Mouse (Mus musculus): ENCODE results near the gene Serpina9. TPM values are rescaled to one million over a fixed set of nuclear protein-coding genes. Genes with fewer than 3 reads are reported as not detected.

The Serpina9 gene
- polyA plus RNA-seq, 1 experiment: 0.13 TPM

- Histone ChIP-seq H3K27ac (ENCODE audit: insufficient read depth, low read depth, low read length) (no peak overlapping the region), H3K27me3 (ENCODE audit: control insufficient read depth, insufficient read depth, low read length) (no peaks in the 10 kb centered on the region), H3K4me1 (ENCODE audit: control insufficient read depth, insufficient read depth, insufficient read length, low read length) (0 out of 2 replicates have a peak, but pooled peaks cover 3% of the 10 kb centered on the region), H3K36me3 (ENCODE audit: control insufficient read depth, insufficient read depth, low read length) (no peaks in the 10 kb centered on the region), H3K4me3 (ENCODE audit: low read depth, low read length) (no peak overlapping the region)
- WGBS: 81% methylated on average over 8 of the region's 8 CpGs
- TF ChIP-seq POLR2A (IDR thresholded peaks at IDR 0.05; ENCODE audit: low read depth, low read length) (no peak), CTCF (IDR thresholded peaks at IDR 0.05; ENCODE audit: extremely low read depth, insufficient read length, insufficient replicate concordance, low read depth, low read length) (no peak)
Observed at GRCm38 (mm10) chr12:104045713-104046112, 32.2 kb upstream of the Serpina9 start.

- 66% methylated on average over 7 of the region's 7 CpGs for WGBS
- no peak within 1 kb of the TSS for H3K4me3 ChIP-seq (ENCODE audit: low read depth, low read length)
- TF ChIP-seq POLR2A (IDR thresholded peaks at IDR 0.05; ENCODE audit: low read depth, low read length) (no peak), CTCF (IDR thresholded peaks at IDR 0.05; ENCODE audit: extremely low read depth, insufficient read length, insufficient replicate concordance, low read depth, low read length) (no peak)
Observed at GRCm38 (mm10) chr12:104044343-104044742, 30.8 kb upstream of the Serpina9 start, which contains the start of gene Serpina12. Gene Serpina12 (minus strand): TSS chr12:104044443.

GRCm38 (mm10) chr12:104042753-104043152 lies 29.2 kb upstream of the Serpina9 start:
- H3K36me3 ChIP-seq (ENCODE audit: control insufficient read depth, insufficient read depth, low read length): no peaks in the 10 kb centered on the region
- 90% methylated on average over 2 of the region's 2 CpGs for WGBS
- no peak for TF ChIP-seq POLR2A (IDR thresholded peaks at IDR 0.05; ENCODE audit: low read depth, low read length)
- TF ChIP-seq CTCF (IDR thresholded peaks at IDR 0.05; ENCODE audit: extremely low read depth, insufficient read length, insufficient replicate concordance, low read depth, low read length): no peak
- no peak overlapping the region for H3K27ac ChIP-seq (ENCODE audit: insufficient read depth, low read depth, low read length)
- H3K4me1 ChIP-seq (ENCODE audit: control insufficient read depth, insufficient read depth, insufficient read length, low read length): 0 out of 2 replicates have a peak, but pooled peaks cover 3% of the 10 kb centered on the region
- H3K4me3 ChIP-seq (ENCODE audit: low read depth, low read length): no peak overlapping the region
- H3K27me3 ChIP-seq (ENCODE audit: control insufficient read depth, insufficient read depth, low read length): no peaks in the 10 kb centered on the region

More at GRCm38 (mm10) chr12:104044343-104044742, 30.8 kb upstream of the Serpina9 start, which contains the start of gene Serpina12:
- Histone ChIP-seq H3K27me3 (ENCODE audit: control insufficient read depth, insufficient read depth, low read length) (no peaks in the 10 kb centered on the region), H3K36me3 (ENCODE audit: control insufficient read depth, insufficient read depth, low read length) (no peaks in the 10 kb centered on the region), H3K27ac (ENCODE audit: insufficient read depth, low read depth, low read length) (no peak within 1 kb of the TSS), H3K4me1 (ENCODE audit: control insufficient read depth, insufficient read depth, insufficient read length, low read length) (0 out of 2 replicates have a peak, but pooled peaks cover 3% of the 10 kb centered on the region)

- H3K27ac ChIP-seq (ENCODE audit: insufficient read depth, low read depth, low read length): no peak overlapping the region
- H3K4me1 ChIP-seq (ENCODE audit: control insufficient read depth, insufficient read depth, insufficient read length, low read length): 0 out of 2 replicates have a peak, but pooled peaks cover 3% of the 10 kb centered on the region
- TF ChIP-seq POLR2A (IDR thresholded peaks at IDR 0.05; ENCODE audit: low read depth, low read length) (no peak), CTCF (IDR thresholded peaks at IDR 0.05; ENCODE audit: extremely low read depth, insufficient read length, insufficient replicate concordance, low read depth, low read length) (no peak)
- H3K27me3 ChIP-seq (ENCODE audit: control insufficient read depth, insufficient read depth, low read length): no peaks in the 10 kb centered on the region
- H3K4me3 ChIP-seq (ENCODE audit: low read depth, low read length): no peak overlapping the region
- 75% methylated on average over 6 of the region's 6 CpGs for WGBS
- H3K36me3 ChIP-seq (ENCODE audit: control insufficient read depth, insufficient read depth, low read length): no peaks in the 10 kb centered on the region
Observed at GRCm38 (mm10) chr12:104041401-104041800, 27.8 kb upstream of the Serpina9 start.

GRCm38 (mm10) chr12:104038181-104038580 lies 24.6 kb upstream of the Serpina9 start:
- Histone ChIP-seq H3K4me1 (ENCODE audit: control insufficient read depth, insufficient read depth, insufficient read length, low read length) (no peaks in the 10 kb centered on the region), H3K27me3 (ENCODE audit: control insufficient read depth, insufficient read depth, low read length) (no peaks in the 10 kb centered on the region), H3K4me3 (ENCODE audit: low read depth, low read length) (no peak overlapping the region), H3K36me3 (ENCODE audit: control insufficient read depth, insufficient read depth, low read length) (no peaks in the 10 kb centered on the region), H3K27ac (ENCODE audit: insufficient read depth, low read depth, low read length) (no peak overlapping the region)
- WGBS: 88% methylated on average over 7 of the region's 7 CpGs
- TF ChIP-seq CTCF (IDR thresholded peaks at IDR 0.05; ENCODE audit: extremely low read depth, insufficient read length, insufficient replicate concordance, low read depth, low read length) (no peak), POLR2A (IDR thresholded peaks at IDR 0.05; ENCODE audit: low read depth, low read length) (no peak)

- WGBS: 100% methylated on average over 1 of the region's 1 CpGs
- H3K27ac ChIP-seq (ENCODE audit: insufficient read depth, low read depth, low read length): no peak overlapping the region
Observed at GRCm38 (mm10) chr12:104033752-104034151, 20.2 kb upstream of the Serpina9 start.

GRCm38 (mm10) chr12:104029986-104030385 lies 16.4 kb upstream of the Serpina9 start:
- peak; percentile 63; the same call in 1 of the 2 replicates for TF ChIP-seq CTCF (IDR thresholded peaks at IDR 0.05; ENCODE audit: extremely low read depth, insufficient read length, insufficient replicate concordance, low read depth, low read length)
- TF ChIP-seq POLR2A (IDR thresholded peaks at IDR 0.05; ENCODE audit: low read depth, low read length): no peak
- Histone ChIP-seq H3K27ac (ENCODE audit: insufficient read depth, low read depth, low read length) (no peak overlapping the region), H3K4me1 (ENCODE audit: control insufficient read depth, insufficient read depth, insufficient read length, low read length) (no peaks in the 10 kb centered on the region), H3K27me3 (ENCODE audit: control insufficient read depth, insufficient read depth, low read length) (no peaks in the 10 kb centered on the region; the same call in 1 of the 2 replicates), H3K4me3 (ENCODE audit: low read depth, low read length) (no peak overlapping the region), H3K36me3 (ENCODE audit: control insufficient read depth, insufficient read depth, low read length) (no peaks in the 10 kb centered on the region)
- WGBS: 33% methylated on average over 8 of the region's 8 CpGs

More at GRCm38 (mm10) chr12:104033752-104034151, 20.2 kb upstream of the Serpina9 start:
- Histone ChIP-seq H3K36me3 (ENCODE audit: control insufficient read depth, insufficient read depth, low read length) (no peaks in the 10 kb centered on the region), H3K4me3 (ENCODE audit: low read depth, low read length) (no peak overlapping the region), H3K4me1 (ENCODE audit: control insufficient read depth, insufficient read depth, insufficient read length, low read length) (no peaks in the 10 kb centered on the region), H3K27me3 (ENCODE audit: control insufficient read depth, insufficient read depth, low read length) (no peaks in the 10 kb centered on the region; the same call in 1 of the 2 replicates)
- TF ChIP-seq CTCF (IDR thresholded peaks at IDR 0.05; ENCODE audit: extremely low read depth, insufficient read length, insufficient replicate concordance, low read depth, low read length): no peak
- TF ChIP-seq POLR2A (IDR thresholded peaks at IDR 0.05; ENCODE audit: low read depth, low read length): no peak

Measured in small intestine, adult 2 months (tissue).